Mouse (Mus musculus) frontal cortex, postnatal 36 days (tissue): ENCODE results near the gene Plekhh1.
A peak's percentile ranks its signal among the peaks of the same experiment; 100 is the strongest.

Experiments used
- DNase-seq, 2 experiments: peaks; one replicate each; pipeline ENCODE4 v3.0.0; 2022; ENCODE audit warnings: low spot score in 2 of 2

Gene Plekhh1

GRCm38 (mm10) chr12:79070736-79071333 lies 41.9 kb downstream of the Plekhh1 start:
- DNase-seq: no peak

- DNase-seq: no peak
Observed at GRCm38 (mm10) chr12:79072576-79072975, 43.6 kb downstream of the Plekhh1 start.

- DNase-seq: no peak
Observed at GRCm38 (mm10) chr12:79073362-79073761, 44.4 kb downstream of the Plekhh1 start.

DNA sequence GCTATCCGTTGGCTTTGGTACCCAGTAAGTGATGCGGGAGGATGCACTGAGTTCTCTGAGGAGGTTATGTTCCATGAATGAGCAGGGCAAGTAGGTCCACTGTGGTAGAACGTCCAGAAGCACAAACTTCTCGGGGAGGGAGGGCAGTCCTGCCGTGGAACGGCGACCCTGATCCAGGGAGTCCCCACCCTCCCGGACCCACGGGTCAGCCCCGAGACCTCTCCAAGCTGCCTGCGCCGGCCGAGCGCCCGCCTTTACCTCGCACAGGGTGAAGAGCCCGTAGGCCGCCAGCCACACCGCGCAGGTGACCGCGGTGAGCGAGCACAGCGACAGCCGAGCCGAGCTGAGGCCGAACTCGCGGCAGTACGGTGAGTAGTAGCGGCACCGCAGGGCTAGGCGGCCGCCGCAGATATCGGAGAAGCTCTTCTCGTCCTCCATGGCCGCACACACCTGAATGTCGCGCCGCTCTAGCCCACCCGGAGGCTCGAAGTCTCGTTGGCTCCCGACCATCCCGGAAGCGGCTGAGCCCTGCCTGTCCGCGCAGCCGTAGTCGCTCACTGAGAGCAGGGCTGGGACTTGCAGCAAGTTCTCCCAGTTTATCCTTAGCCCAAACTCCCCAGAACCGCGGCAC lies 60.3 kb downstream of the Plekhh1 start, which contains the start of gene Pigh:
TSS of gene Pigh (minus strand) at position 470 of the 631 bp plus-strand sequence.
- peak; percentile 82 to 85 for DNase-seq

- peak; percentile 42 to 50 for DNase-seq
Observed at GRCm38 (mm10) chr12:79092569-79092968, 63.6 kb downstream of the Plekhh1 start.

- DNase-seq: peak; percentile 11 to 52
Observed at GRCm38 (mm10) chr12:79097106-79097752, 68.3 kb downstream of the Plekhh1 start.

- no peak for DNase-seq
Observed at GRCm38 (mm10) chr12:79103773-79104172, 74.8 kb downstream of the Plekhh1 start.

DNA sequence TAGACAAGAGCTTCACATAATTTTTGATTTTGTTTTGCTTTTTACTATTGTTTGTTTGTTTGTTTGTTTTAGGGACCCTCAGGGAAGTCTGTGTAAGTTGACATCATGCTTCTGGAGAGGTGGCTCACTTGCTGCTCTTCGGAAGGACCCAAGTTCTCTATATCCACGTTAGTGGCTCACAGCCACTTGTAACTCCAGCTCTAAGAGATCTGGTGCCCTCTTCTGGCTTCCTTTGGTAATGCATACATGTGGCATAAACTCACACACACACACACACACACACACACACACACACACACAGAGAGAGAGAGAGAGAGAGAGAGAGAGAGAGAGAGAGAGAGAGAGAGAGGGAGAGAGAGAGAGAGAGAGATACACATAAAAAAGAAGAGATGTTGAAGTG lies 75.6 kb downstream of the Plekhh1 start:
- no peak for DNase-seq

GRCm38 (mm10) chr12:79105312-79105711 lies 76.3 kb downstream of the Plekhh1 start:
- DNase-seq: no peak

DNA sequence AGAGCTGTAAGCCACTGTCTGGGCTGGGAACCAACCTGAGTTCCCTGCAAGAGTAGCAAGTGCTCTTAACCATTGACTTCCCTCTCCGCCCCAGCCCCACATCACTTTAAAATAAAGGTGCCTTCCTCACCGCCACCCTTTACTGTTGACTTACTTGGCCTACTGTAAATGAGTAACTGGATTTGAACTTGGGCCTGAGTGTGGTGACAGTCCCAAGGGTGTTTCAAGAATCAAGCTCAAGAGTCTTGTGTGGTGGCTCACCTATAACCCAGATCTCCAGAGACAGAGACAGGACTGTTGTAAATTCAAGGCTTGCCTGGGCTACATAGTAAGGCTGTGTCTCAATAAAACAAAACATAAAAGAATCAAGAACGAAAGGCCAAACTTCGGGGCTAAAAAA lies 90.0 kb downstream of the Plekhh1 start:
- no peak for DNase-seq

DNA sequence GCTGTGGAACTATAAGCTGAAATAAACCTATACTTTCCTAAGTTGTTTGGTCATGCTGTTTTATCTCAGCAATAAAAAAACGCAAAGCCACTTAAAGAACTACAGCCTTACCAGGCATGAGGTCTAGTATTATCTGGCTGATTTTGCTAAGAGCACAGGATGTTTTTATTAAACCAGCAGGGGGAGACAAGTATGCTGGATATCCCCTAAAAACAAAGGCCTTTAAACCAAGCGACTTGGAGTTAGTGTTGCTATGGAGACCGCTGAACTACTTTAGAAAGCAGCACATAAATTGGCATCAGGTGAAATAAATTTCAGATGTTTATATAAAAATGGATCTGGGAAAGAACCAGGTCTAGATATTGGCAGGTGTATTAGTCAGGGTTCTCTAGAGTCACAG lies 93.9 kb downstream of the Plekhh1 start:
- DNase-seq: no peak

GRCm38 (mm10) chr12:79130299-79131177 lies 101.6 kb downstream of the Plekhh1 start, which contains the start of gene Arg2:
Arg2 (plus strand) TSS chr12:79130777.
- DNase-seq: peak; percentile 62 to 75
